Mouse (Mus musculus) limb, embryonic 10.5 days (tissue): ENCODE results near the gene Acrbp. TPM values are rescaled to one million over a fixed set of nuclear protein-coding genes. Genes with fewer than 3 reads are reported as not detected.
A peak's percentile ranks its signal among the peaks of the same experiment; 100 is the strongest.
"Not testable (repeated sequence)": the region's sequence is repeated elsewhere in the genome, so short reads cannot be mapped to it uniquely, and the experiment has no call there.

Experiments
- DNase-seq: peaks from one replicate; pipeline ENCODE4 v3.0.0-alpha.2; 2017; ENCODE audit warnings: low spot score
- H3K27ac ChIP-seq: fragments of 300-500 bp; sonication (generic); 2 replicates; pipeline ENCODE4 v1.5.1; 2016; ENCODE audit warnings: mild to moderate bottlenecking
- H3K27me3 ChIP-seq: fragments of 300-500 bp; sonication (generic); 2 replicates; pipeline ENCODE4 v1.6.1; 2016; ENCODE audit warnings: low read depth, mild to moderate bottlenecking; ENCODE audit not compliant: poor library complexity, severe bottlenecking
- H3K36me3 ChIP-seq: fragments of 300-500 bp; sonication (generic); 2 replicates; pipeline ENCODE4 v1.6.1; 2016; ENCODE audit warnings: mild to moderate bottlenecking, moderate library complexity
- H3K4me1 ChIP-seq: fragments of 300-500 bp; sonication (generic); 2 replicates; pipeline ENCODE4 v1.6.1; 2016
- H3K4me3 ChIP-seq: fragments of 300-500 bp; sonication (generic); 2 replicates; pipeline ENCODE4 v1.5.1; 2016; ENCODE audit warnings: mild to moderate bottlenecking, moderate library complexity
- H3K9me3 ChIP-seq: fragments of 300-500 bp; sonication (generic); replicated peaks from 2 replicates; pipeline ENCODE4 v1.6.1; 2016; ENCODE audit warnings: mild to moderate bottlenecking
- WGBS: fragments of 180-500 bp; shearing (Covaris S2); methylation state at CpG from one replicate; pipeline ENCODE4 v1.1.7; 2016; 5-methylcytosine and 5-hydroxymethylcytosine counted together
- polyA plus RNA-seq: library from polyadenylated mRNA; unstranded; fragments of >200 nt; fragmentation: Nextera tagmentation; extraction: Ambion mirVana; gene quantifications from 2 replicates; pipeline ENCODE4 v1.2.1, GENCODE M21; 2016

The Acrbp gene
- polyA plus RNA-seq, 1 experiment from 2014 or later: 13.0 TPM

DNA sequence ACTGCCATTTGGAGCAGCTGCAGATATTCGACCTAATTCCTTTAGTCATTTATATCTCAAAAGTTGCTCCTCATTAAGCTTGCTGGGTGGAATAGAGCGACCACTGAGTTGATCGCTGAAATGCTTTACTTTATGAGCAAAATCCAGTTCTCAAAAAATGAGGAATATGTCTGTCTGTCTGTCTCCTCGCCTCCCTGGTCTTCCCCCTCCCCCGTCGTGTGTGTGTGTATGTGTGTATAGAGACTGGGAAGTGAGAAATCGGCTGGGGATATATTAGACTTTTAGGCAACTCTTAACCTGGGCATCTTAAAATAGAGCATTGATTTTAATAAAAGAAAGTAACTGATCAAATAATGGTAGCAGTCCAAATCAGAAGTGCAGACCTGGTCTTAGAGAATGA, 9.3 kb upstream of the Acrbp start:
- Histone ChIP-seq H3K4me1 (peaks cover 12% of the 10 kb centered on the region; the same call in 1 of the 2 replicates), H3K36me3 (peaks cover 67% of the 10 kb centered on the region)

DNA sequence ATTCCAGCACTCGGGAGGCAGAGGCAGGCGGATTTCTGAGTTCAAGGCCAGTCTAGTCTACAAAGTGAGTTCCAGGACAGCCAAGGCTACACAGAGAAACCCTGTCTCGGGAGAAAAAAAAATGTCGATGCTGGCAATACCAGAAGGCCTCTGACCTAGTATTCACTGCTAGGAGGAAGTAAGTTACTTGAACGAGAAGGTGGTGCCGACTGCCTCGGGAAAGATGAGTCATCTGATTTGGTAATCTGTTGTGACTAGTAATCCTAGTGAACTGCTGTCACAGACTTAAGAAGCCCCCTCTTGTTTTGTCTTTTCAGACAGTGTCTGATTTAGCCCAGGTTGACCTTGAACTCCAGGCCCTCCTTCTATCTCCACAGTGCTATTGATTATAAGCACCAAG, 8.4 kb upstream of the Acrbp start:
- H3K27me3 ChIP-seq: no peaks in the 10 kb centered on the region
- 93% methylated on average over 7 of the region's 7 CpGs for WGBS
- H3K9me3 ChIP-seq: no peaks in the 10 kb centered on the region
- peaks cover 12% of the 10 kb centered on the region; the same call in 1 of the 2 replicates for H3K4me1 ChIP-seq
- DNase-seq: no peak
- H3K27ac ChIP-seq: no peak overlapping the region
- H3K4me3 ChIP-seq: no peak overlapping the region
- H3K36me3 ChIP-seq: peaks cover 65% of the 10 kb centered on the region

More for the DNA sequence above, 9.3 kb upstream of the Acrbp start:
- WGBS: 23% methylated on average over 7 of the region's 7 CpGs
- Histone ChIP-seq H3K27ac (peak overlapping the region; percentile 90), H3K9me3 (no peaks in the 10 kb centered on the region), H3K27me3 (no peaks in the 10 kb centered on the region), H3K4me3 (peak overlapping the region; percentile 75)
- no peak for DNase-seq

DNA sequence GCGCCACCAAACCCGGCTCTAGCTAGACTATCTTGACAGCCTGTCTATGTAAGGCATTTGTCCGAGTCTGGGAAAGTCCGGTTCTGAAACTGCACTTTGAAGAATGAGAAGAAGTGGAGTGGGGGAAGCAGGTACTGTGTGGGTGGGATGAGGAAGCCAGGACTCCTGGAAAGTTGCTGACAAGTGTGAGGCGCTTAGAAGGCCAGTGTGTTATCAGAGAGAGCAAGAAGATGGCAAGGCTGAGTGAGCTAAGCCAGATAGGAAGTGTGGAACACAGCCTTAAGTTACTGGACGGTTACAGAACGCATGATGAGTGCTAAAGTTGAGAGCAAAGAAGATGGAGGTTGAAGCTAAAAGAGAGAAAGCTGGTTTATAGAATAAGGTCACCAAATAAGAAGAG, 7.4 kb upstream of the Acrbp start:
- H3K36me3 ChIP-seq: peaks cover 66% of the 10 kb centered on the region
- DNase-seq: no peak
- whole genome bisulfite sequencing: 94% methylated on average over 7 of the region's 7 CpGs

DNA sequence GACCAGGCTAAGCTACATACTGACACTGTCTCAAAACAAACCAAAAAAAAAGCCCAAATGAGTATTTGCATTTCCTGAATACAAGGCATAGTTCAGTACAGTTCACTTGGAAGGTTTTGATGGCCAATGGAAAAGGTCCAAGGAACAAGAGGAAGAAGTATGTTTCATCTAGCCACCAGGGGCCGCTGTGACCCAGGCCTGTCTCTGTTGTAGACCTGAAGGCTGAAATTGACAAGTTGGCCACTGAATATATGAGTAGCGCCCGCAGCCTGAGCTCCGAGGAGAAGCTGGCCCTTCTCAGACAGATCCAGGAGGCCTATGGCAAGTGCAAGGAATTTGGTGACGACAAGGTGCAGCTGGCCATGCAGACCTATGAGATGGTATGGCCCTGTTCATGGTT, 2.8 kb upstream of the Acrbp start:
- 54% methylated on average over 5 of the region's 5 CpGs for WGBS
- peak; percentile 86 for DNase-seq
- H3K9me3 ChIP-seq: no peaks in the 10 kb centered on the region
- peaks cover 91% of the 10 kb centered on the region for H3K36me3 ChIP-seq
- H3K27ac ChIP-seq: no peak overlapping the region
- H3K4me1 ChIP-seq: peaks cover 8% of the 10 kb centered on the region; the same call in 1 of the 2 replicates
- H3K4me3 ChIP-seq: no peak overlapping the region
- no peaks in the 10 kb centered on the region for H3K27me3 ChIP-seq

More for the DNA sequence above, 7.4 kb upstream of the Acrbp start:
- Histone ChIP-seq H3K4me1 (peaks cover 12% of the 10 kb centered on the region; the same call in 1 of the 2 replicates), H3K9me3 (no peaks in the 10 kb centered on the region), H3K27me3 (no peaks in the 10 kb centered on the region), H3K27ac (no peak overlapping the region), H3K4me3 (no peak overlapping the region)

DNA sequence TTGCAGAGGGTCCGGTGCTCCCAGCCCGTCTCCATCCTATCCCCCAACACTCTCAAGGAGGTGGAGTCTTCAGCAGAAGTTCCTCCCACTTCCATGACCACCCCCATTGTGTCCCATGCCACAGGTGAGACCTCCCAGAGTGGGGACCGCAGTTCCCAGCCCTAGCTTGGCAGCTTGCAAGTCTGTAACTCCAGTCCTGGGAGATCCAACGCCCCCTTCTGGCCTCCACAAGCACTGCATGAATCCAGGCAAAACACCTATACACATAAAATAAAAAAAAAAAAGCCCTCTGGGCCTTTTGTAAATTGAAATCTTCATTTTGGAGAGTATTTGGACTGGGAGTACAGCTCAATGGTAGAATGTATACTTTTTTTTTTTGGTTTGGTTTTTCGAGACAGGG, 1.7 kb downstream of the Acrbp start:
- 62% methylated on average over 5 of the region's 5 CpGs for WGBS
- no peak overlapping the region for H3K4me3 ChIP-seq
- peaks cover 8% of the 10 kb centered on the region; the same call in 1 of the 2 replicates for H3K4me1 ChIP-seq
- H3K27ac ChIP-seq: no peak overlapping the region
- H3K27me3 ChIP-seq: no peaks in the 10 kb centered on the region
- no peaks in the 10 kb centered on the region for H3K9me3 ChIP-seq
- DNase-seq: no peak
- H3K36me3 ChIP-seq: peaks cover 87% of the 10 kb centered on the region

DNA sequence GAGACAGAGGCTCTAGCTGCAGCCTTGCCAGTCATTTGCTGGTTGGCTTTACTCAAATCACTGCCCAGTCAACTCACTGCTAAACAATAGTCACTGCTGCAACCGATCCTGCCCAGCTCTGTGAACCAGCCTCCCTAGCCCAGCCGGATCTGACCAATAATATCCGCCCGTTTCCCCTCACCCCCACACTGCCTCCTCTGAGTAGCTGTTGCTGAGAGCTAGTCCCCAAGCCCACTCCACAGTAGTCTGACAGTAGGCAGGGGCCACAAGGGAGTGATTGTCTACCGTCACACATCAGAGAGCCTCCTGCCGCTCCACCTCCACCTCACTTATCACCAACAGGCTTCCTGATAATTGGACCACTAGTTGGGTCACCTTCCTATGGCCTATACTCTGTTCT, 12.0 kb downstream of the Acrbp start:
- Histone ChIP-seq H3K27ac (peak overlapping the region; percentile 71), H3K4me1 (peaks cover 13% of the 10 kb centered on the region), H3K27me3 (no peaks in the 10 kb centered on the region), H3K9me3 (no peaks in the 10 kb centered on the region), H3K4me3 (no peak overlapping the region), H3K36me3 (no peaks in the 10 kb centered on the region)
- DNase-seq: no peak
- WGBS: 49% methylated on average over 6 of the region's 6 CpGs

DNA sequence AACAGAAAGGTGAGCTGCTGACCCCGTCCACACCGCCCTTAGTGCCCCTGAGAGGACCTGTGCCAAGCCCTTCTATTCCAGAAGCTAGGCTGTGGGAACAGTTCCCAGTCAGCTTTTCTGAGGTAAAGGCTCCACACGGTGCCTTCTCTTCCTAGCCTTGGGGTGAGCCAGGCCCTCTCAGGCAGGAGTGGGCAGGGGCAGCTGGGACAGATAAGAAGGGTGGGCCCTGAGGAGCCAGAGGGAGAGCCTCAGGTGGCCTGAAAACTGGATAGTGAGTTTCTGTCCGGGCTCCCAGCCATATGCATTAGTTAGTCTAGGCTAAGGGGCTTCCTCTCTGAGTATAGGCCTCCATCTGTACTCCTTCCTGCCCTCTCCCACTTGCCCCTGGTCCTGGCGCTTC, 13.0 kb downstream of the Acrbp start:
- H3K27ac ChIP-seq: 0 out of 2 replicates have a peak overlapping the region, but pooled peaks have one; percentile 9
- peaks cover 13% of the 10 kb centered on the region for H3K4me1 ChIP-seq

DNA sequence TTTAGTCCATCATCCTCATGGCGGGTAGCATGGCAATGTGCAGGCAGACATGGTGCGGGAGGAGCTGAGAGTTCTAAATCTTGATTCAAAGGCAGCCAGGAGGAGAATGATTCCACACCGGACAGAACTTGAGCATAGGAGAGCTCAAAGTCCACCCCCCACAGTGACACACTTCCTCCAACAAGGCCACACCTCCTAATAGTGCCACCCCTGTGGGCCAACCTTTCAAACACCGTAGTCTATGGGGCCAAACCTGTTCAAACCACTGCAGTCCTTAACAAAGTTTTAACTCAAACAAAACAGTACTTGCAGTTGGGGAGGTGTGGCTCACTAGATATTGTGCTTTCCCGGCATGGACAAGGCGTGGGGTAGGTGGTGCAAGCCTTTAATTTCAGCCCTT, 14.4 kb downstream of the Acrbp start:
- Histone ChIP-seq H3K4me1 (peaks cover 13% of the 10 kb centered on the region), H3K36me3 (no peaks in the 10 kb centered on the region), H3K27me3 (peaks cover 7% of the 10 kb centered on the region; the same call in 1 of the 2 replicates), H3K9me3 (no peaks in the 10 kb centered on the region), H3K4me3 (no peak overlapping the region), H3K27ac (no peak overlapping the region)
- DNase-seq: no peak
- 89% methylated on average over 6 of the region's 6 CpGs for WGBS

More for the DNA sequence above, 13.0 kb downstream of the Acrbp start:
- WGBS: 86% methylated on average over 5 of the region's 5 CpGs
- no peak for DNase-seq
- Histone ChIP-seq H3K27me3 (no peaks in the 10 kb centered on the region), H3K4me3 (no peak overlapping the region), H3K36me3 (no peaks in the 10 kb centered on the region), H3K9me3 (no peaks in the 10 kb centered on the region)

DNA sequence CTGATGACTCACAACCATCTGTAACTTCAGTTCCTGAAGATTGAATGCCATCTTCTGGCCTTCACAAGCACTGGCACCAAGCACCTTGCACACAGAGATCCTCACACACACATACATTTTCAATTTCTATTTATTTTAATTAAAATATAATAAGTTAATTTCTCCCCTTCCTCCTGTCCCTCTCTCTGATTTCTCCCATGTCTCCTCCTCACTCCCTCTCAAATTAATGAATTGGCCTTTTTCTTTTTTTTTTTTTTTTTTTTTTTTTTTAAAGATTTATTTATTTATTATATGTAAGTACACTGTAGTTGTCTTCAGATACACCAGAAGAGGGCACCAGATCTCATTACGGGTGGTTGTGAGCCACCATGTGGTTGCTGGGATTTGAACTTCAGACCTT, 15.7 kb downstream of the Acrbp start:
- not testable (repeated sequence) for H3K9me3 ChIP-seq, H3K36me3 ChIP-seq, DNase-seq, H3K4me3 ChIP-seq, H3K27me3 ChIP-seq, H3K27ac ChIP-seq
- peaks cover 13% of the 10 kb centered on the region for H3K4me1 ChIP-seq
- WGBS: no CpG with 5 or more reads among the region's 1 CpGs

DNA sequence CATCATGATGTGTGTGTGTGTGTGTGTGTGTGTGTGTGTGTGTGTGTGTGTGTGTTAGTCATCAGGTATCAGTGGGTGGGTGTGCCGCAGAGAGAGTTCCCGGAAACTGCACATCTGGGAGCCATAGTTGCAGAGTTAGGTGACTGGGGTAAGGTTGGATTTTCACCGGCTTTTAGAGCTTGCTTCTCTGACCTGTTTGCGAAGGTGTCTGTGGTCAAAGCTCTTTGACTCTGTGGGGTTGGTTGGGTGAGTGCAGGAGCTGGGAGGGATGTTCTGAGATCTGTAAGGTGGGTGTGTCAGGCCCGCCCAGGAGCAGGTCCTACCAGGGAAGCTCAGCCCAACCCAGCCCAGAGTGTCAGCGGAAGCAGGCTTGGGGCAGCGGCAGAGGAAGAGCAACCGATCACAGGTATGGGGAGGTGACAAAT, 18.1 kb downstream of the Acrbp start, which contains the start of gene Lpar5:
Gene Lpar5 (plus strand): TSS at position 350 of the 425 bp plus-strand sequence.
- H3K4me1 ChIP-seq: peaks cover 14% of the 10 kb centered on the region
- 48% methylated on average over 8 of the region's 8 CpGs for WGBS
- H3K9me3 ChIP-seq: no peaks in the 10 kb centered on the region
- no peak within 1 kb of the TSS for H3K4me3 ChIP-seq
- no peak for DNase-seq
- H3K27ac ChIP-seq: no peak within 1 kb of the TSS
- H3K36me3 ChIP-seq: no peaks in the 10 kb centered on the region
- H3K27me3 ChIP-seq: peaks cover 7% of the 10 kb centered on the region; the same call in 1 of the 2 replicates

DNA sequence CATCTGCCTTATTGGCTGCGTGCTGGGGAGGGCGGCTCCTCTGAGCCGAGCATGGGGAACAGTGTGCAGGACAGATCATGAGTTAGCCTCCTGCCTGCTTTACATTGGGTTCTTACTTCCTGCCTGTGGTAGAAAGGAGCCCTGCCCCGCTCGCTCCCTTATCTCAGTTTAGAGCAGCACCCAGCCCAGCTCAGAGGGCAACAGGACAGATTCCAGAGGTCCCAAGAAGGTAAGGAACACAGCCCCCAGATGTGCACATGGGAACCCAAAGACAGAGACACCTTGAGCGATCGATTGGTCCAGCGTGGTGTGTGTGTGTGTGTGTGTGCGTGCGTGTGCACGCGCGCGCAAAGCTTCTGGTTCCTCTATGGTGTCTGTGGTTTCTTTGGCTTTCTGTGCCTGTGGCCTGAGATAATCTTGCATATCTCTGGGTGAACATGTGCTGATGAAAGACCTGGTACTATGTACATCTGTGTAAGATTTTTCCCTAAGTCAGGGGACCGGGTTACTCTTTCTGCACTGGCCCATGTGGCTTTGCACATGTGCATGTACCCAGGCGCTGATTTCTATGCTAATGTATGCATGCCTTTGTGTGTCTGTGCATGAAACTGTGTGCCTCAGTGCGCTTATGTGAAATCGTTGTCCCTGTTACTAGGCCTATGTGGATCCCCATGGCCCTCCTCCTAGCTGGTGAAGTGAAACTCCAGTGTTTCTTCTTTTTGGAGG, 21.8 kb downstream of the Acrbp start:
- Histone ChIP-seq H3K4me3 (no peak overlapping the region), H3K27me3 (peaks cover 7% of the 10 kb centered on the region; the same call in 1 of the 2 replicates), H3K4me1 (peaks cover 14% of the 10 kb centered on the region), H3K9me3 (no peaks in the 10 kb centered on the region), H3K36me3 (no peaks in the 10 kb centered on the region), H3K27ac (peak overlapping the region; percentile 56)
- no peak for DNase-seq
- WGBS: 91% methylated on average over 18 of the region's 18 CpGs

DNA sequence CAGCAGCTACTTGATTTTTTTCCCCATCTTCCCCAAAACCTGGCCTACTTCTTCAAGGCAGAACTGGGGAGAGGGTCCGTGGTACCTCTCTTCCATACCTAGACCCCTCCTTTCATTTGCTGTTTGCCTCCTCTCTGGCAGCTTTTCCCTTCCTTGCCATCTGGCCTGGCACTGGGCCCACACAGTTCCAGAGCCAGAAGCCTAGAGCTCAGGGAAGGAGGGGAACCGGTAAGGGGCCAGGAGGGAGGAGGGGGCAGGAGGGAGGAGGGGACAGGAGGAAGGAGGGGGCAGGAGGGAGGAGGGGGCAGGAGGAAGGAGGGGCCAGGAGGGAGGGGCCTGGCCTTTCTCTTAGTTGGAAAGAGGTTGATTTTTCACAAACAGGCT, 22.4 kb downstream of the Acrbp start:
- peaks cover 14% of the 10 kb centered on the region for H3K4me1 ChIP-seq
- WGBS: 40% methylated on average over 2 of the region's 2 CpGs
- no peaks in the 10 kb centered on the region for H3K36me3 ChIP-seq
- no peaks in the 10 kb centered on the region for H3K9me3 ChIP-seq
- DNase-seq: no peak
- H3K4me3 ChIP-seq: no peak overlapping the region
- peak overlapping the region; percentile 56 for H3K27ac ChIP-seq
- H3K27me3 ChIP-seq: peaks cover 7% of the 10 kb centered on the region; the same call in 1 of the 2 replicates

DNA sequence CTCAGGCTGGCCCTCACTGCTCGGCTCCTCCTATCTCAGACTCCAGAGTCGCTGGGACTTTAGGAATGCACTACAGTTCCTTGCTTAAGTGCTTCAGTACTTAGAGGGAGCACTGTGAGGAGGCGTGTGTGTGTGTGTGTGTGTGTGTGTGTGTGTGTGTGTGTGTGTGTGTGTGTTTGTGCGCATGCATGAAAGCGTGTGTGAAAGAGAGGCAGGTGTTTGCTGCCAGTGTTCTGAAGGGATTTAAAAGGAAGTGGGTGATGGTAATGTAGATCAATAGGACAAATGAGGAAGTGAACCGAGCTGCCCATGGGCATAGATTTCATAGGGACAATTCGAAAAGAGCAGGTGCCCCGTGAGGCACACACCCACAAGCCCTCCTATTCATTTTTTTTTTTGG, 24.3 kb downstream of the Acrbp start:
- Histone ChIP-seq H3K4me1 (peaks cover 14% of the 10 kb centered on the region), H3K27me3 (no peaks in the 10 kb centered on the region), H3K4me3 (no peak overlapping the region), H3K9me3 (no peaks in the 10 kb centered on the region), H3K36me3 (no peaks in the 10 kb centered on the region), H3K27ac (no peak overlapping the region)
- no peak for DNase-seq
- 80% methylated on average over 8 of the region's 8 CpGs for WGBS
